Mouse (Mus musculus): ENCODE measurements at regions not wholly inside any gene's neighbourhood (a gene's known extent, or its start where the extent isn't known, plus 50 kb on each side); places are given as distances from the start of the nearest gene placed in this dataset.
"Not testable (repeated sequence)": the region's sequence is repeated elsewhere in the genome, so short reads cannot be mapped to it uniquely, and the experiment has no call there.

DNA sequence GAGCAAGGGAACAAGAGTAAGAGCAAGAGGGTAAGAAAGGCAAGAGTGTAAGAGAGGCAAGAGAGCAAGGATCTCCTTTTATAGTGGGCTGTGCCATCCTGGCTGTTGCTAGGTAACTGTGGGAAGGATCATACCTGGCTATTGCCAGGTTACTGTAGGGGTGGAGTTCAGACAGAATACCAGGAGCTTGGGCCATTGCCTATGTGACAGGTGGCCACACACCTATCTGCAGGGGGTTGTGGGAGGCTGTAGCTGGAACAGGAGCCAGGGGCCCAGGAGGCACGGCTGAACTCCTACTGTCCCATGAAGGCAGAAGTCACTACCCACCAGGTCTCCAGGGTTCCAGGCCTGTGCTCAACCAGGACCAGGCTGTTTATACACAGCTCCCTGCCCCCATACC lies 1149.0 kb downstream of the 9330182O14Rik start:
- intact Hi-C loops (cut with DNase I), result no loop called here
- DNase-seq, result no peak

DNA sequence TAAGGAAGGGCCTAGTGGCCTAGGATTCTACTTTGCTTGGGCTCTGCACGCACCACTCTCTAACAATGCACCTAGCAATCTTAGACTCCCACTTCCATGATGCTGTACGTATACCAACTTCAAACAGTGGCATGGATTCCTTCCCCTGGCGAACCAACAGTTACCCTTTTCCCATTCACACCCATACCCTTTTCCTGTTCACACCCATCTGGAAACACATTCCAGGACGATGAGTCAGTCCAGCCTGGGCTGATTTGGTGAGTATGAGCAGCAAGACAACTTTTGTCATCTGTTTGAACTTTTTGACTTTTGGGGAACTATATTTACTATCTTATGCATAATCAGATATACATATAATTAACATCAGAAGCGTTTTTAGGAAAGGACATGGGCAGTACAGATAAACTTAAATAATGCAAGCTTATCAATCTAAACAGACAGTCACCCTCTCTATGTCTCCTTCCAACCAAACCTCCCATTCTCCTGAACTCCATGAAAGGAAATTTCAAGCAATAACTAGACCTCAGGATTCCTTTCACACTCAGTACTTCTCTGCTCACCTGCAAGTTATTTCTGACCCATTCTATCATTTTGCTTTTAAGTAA lies 1152.7 kb downstream of the 9330182O14Rik start:
- intact Hi-C loops (cut with DNase I), result no loop called here
- no peak for DNase-seq

- intact Hi-C loops (cut with DNase I), result no loop called here
- no peak for DNase-seq
These were observed 1163.3 kb downstream of the 9330182O14Rik start for GRCm38 (mm10) chr15:41297419-41297818.

DNA sequence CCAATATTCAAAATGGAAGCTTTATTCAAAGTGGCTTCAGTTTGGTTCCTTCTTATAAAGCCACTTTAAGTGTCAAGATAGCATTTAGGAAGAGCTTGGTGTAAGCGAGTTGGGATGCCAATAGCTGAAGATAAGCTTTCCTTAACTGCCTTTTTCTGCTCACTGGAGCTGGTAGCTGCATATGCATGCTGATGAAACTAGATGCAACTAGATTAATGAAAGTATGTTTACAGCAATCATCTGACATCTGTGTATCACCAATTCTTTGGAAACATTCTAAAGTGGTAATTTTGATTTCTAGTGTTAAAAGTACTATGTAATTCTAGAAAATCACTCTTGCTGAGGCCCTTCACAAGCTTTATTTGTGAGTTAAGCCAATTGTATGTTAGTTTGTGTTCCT lies 1172.5 kb downstream of the 9330182O14Rik start:
- DNase-seq, result no peak
- intact Hi-C loops (cut with DNase I), result no loop called here

GRCm38 (mm10) chr15:41311728-41312320 lies 1177.7 kb downstream of the 9330182O14Rik start:
- DNase-seq, result no peak
- intact Hi-C loops (cut with DNase I), result no loop called here

DNA sequence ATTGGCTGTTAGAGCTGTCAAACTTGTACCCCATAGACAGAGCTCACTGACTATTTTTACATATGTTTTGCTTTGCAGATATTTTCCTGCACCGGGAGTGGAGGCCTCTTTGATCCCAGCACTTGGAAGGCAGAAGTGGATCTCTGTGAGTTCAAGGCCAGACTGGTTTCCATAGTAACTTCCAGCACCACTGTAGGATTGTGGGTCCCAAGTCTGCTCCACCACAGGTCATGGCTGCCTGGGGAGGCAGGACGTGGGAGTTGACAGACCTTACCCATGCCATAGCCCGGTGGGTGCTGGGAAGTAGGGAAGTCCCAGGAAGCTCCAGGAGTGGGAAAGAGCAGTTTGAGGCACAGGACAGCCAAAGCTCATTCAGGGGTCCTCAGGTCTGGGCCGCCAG lies 1180.8 kb downstream of the 9330182O14Rik start:
- intact Hi-C loops (cut with DNase I), result no loop called here
- DNase-seq, result no peak

- peak in 1 of 2 experiments; percentile 18 for DNase-seq
- intact Hi-C loops (cut with DNase I), result loop anchor here (5.0 kb wide), 1 partner anchor 332 kb away; no protein-coding TSS in a partner anchor
These were observed 1191.6 kb downstream of the 9330182O14Rik start for GRCm38 (mm10) chr15:41325633-41326252.

DNA sequence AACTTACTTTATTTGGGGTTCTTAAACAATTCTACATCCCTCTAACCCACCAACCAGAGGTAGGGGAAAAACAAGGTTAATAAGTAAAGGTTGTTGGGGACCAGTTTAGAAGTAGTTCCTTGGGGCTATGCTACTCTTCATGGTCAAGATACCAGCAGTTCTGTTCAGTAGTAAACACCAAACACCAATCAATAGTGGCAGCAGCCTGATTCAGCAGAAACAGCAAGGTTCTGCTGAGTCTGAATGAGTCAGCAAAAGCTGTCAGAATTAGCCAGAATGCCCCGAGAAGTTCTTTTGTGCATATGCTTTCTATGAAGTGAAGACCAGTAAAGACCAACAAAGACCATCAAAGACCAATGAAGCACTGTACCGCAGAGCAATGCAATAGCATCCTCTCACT lies 1195.1 kb downstream of the 9330182O14Rik start:
- intact Hi-C loops (cut with DNase I), result loop anchor here (5.0 kb wide), 1 partner anchor 328 kb away; no protein-coding TSS in a partner anchor
- no peak for DNase-seq

GRCm38 (mm10) chr15:41330085-41330484 lies 1195.9 kb downstream of the 9330182O14Rik start:
- intact Hi-C loops (cut with DNase I), result no loop called here
- DNase-seq, result no peak

DNA sequence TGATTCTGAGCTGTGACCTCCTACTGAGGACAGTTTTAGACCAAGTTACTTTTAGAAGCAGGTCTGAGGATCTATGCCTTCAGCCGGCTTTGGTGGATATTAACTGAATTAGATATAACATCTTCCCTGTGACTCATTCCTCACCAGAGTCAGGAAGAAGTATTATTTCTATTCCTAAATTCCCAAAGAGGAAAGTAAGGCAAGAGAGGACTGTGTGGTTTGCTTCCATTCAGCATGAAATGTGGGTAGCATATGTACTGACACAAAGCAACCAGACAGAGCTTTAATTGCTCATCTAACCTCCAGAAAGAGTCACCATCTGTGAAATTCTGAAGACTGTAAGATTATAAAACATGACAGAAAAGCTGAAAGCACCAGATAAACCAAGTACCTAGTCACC lies 1198.3 kb downstream of the 9330182O14Rik start:
- DNase-seq, result no peak
- intact Hi-C loops (cut with DNase I), result no loop called here

- DNase-seq, result no peak
- intact Hi-C loops (cut with DNase I), result no loop called here
These were observed 1199.0 kb downstream of the 9330182O14Rik start for GRCm38 (mm10) chr15:41333165-41333564.

GRCm38 (mm10) chr15:41340621-41341020 lies 1206.5 kb downstream of the 9330182O14Rik start:
- DNase-seq; intact Hi-C loops (cut with DNase I): not testable (repeated sequence)

GRCm38 (mm10) chr15:41345554-41345953 lies 1211.4 kb downstream of the 9330182O14Rik start:
- DNase-seq, result no peak
- intact Hi-C loops (cut with DNase I), result no loop called here

DNA sequence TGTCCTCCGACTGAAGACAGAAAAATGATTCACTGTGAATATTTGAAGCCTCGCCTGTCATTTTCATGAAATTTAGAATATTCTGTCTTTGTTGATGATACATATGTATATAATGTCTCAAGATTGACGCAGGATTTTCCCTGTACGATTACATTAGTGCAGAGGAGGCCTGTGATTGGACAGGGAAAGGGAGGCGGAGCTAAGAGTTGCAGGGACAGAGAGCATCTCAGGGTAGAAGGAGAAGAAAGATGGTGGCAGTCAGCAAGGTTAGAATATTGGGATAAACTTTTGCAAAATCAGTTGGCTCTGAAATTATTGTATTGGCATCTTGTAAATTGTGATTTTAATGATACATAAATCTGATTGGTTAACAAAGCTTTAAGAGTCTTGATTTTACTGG lies 1213.1 kb downstream of the 9330182O14Rik start:
- no peak for DNase-seq
- intact Hi-C loops (cut with DNase I), result no loop called here

DNA sequence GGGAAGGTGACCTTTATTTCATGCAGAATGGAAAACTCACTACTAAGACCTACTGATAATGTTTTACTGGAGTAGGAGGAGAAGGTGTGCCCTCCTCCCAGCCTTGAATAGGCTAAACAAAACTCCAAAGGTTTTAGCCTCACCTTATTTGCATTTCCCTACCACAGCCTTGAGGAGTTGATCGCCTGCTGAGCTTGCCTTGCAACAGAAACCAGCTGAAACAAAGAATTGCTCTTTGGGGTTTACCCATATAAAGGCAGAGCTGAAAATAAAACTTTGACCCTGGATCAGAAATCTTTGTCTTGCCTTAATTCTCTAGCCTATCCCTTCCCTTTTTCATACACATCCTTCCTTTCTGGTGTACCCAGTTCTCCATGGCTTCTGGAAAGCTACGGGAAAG lies 1218.0 kb downstream of the 9330182O14Rik start:
- intact Hi-C loops (cut with DNase I), result no loop called here
- DNase-seq, result no peak

GRCm38 (mm10) chr15:41359276-41359675 lies 1225.1 kb downstream of the 9330182O14Rik start:
- no peak for DNase-seq

GRCm38 (mm10) chr15:41374669-41375068 lies 1240.5 kb downstream of the 9330182O14Rik start:
- DNase-seq, result no peak
- intact Hi-C loops (cut with DNase I), result no loop called here

More at GRCm38 (mm10) chr15:41359276-41359675, 1225.1 kb downstream of the 9330182O14Rik start:
- intact Hi-C loops (cut with DNase I), result no loop called here

GRCm38 (mm10) chr15:41375906-41376305 lies 1241.7 kb downstream of the 9330182O14Rik start:
- no peak for DNase-seq
- intact Hi-C loops (cut with DNase I), result no loop called here

DNA sequence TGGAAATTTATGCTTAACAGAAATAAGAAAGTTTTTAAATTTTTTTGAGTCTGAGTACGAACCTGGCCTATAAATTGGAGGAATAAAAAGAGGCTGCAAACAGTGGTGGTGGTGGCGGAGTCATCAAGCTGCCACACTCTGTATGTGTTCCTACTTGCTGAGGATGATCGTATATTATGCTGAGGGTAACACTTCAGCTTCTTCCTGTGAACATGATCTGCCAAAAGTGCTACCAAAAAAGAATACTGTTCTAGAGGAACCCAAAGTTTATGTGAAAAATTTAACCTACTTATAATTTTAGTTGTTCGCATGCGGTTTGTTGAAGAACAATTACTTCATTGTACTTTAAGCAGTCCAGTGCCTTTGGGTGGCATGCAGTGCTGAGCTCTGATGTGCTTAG lies 1245.5 kb downstream of the 9330182O14Rik start:
- no peak for DNase-seq
- intact Hi-C loops (cut with DNase I), result no loop called here

GRCm38 (mm10) chr15:41380429-41380828 lies 1246.3 kb downstream of the 9330182O14Rik start:
- no peak for DNase-seq
- intact Hi-C loops (cut with DNase I), result no loop called here

DNA sequence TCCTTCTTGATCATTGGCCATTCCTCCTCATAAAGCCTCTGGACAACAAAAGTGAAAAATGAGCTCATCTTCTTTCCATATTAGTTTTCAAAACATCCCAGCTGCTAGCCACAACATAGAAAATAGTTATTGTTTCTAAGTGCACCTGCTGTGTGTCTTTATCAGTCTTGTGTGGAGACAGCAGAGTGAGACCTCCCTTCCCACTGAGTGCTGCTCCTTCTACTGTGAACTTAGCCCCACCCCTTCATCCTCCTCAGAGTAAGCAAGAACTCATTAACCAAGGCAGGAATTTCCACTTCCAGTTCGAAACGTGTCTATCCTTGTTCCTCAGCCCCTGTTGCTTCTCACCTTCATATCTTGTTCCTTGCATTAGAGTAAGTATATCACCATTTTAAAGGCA lies 1256.5 kb downstream of the 9330182O14Rik start:
- DNase-seq, result no peak
- intact Hi-C loops (cut with DNase I), result no loop called here

Data from gastrocnemius, postnatal 36 days (tissue).